Mouse (Mus musculus): ENCODE results near the gene Igfbp7. TPM values are rescaled to one million over a fixed set of nuclear protein-coding genes. Genes with fewer than 3 reads are reported as not detected.

Igfbp7 gene
- total RNA-seq, 2 experiments from 2014 or later, result 437 to 440 TPM

DNA sequence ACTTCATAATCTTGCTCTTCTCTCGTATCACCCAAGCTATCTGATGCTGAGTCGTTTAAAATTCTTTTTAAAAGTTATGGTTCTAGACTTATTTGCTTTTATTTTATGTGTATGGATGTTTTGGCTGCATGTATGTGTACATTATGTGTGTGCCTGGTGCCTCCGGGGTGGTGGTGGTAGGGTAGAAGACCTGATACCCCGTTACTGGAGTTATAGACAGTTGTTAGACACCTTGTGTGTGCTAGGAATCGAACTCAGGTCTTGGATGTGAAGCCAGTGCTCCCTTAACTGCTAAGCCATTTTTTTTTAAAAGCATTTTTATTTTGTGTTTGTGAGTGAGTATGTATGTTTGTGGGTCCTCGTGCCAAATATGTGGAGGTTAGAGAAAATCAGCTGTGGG, 689 bp upstream of the Igfbp7 start:
- intact Hi-C loops (cut with DNase I), result loop anchor here (5.0 kb wide), 3 partner anchors 51 to 96 kb away; partner anchors contain the start of genes Noa1 and Polr2b
- no peak for DNase-seq

DNA sequence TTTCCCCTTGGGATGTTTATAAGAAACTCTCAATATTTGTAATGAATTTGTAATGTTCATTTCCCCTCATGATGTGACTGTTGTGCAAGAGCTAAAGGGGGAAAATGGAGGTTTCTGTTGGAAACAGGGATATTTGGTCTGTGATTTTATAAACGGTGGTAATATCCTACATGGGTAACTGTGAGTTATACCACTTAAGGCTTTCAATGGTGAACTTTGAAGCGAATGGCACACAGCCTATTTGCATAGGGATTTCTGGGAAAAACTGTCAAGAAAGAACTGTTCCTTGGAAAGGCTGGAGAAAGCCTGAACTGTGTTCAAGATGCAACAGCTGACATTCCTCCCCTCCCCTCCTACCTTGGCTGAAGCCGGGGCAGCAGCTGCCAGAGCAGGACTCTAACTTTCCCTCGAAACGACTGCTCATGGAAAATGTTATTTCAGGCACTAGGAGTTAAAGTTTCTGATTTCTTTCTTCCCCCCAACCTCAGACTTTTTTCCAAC, 1.4 kb downstream of the Igfbp7 start:
- peak; percentile 68 to 74 for DNase-seq
- intact Hi-C loops (cut with DNase I), result loop anchor here (5.0 kb wide), 3 partner anchors 49 to 94 kb away; partner anchors contain the start of genes Noa1 and Polr2b

DNA sequence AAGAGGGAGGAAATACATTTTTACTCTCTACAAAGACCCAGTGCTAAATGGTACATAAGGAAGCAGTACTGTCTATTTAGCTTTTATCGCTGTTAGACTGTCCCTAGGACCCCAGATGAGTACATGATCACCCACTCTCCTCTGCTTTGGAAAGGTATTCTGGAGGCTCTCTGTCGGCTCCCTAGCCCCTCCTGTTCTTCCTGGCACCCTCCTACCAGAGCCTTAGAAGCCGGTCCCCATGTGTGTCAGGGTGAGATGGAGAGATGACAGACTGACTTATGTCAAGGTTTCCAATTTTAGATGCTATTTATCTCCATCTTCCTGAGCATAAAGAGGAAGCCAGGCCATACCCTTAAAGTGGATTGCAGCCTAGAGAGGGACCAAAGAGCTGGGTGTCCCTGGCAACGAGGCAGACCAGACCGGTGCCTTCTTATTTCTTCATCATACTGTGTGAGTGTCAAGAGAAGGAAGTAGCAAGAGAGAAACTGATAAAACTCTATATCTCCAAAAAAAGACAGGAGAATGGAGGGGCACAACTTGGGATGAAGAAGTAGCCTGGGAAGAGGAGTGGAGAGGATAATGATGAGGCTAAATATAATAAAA, 2.3 kb downstream of the Igfbp7 start:
- intact Hi-C loops (cut with DNase I), result loop anchor here (5.0 kb wide), 3 partner anchors 48 to 93 kb away; partner anchors contain the start of genes Noa1 and Polr2b
- DNase-seq, result no peak

DNA sequence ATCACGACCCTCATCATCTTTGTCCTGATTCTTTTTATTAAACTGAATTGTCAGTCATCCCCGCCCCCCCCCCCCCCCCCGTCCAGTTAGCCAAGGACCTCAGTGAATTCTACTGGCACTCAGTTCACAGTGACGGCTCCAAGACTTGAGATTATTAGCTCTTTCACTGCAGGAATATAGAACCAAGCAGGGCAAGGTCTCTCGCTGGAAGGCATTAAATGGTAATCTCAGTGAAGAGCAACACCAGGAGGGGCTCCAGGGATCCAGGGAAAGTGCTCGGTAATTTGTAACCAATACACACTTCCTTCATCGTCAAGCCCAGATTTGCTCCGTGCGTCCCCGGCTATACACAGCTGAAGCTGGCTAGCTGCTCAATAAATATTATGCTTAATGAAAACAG, 2.9 kb downstream of the Igfbp7 start:
- intact Hi-C loops (cut with DNase I), result loop anchor here (5.0 kb wide), 3 partner anchors 48 to 93 kb away; partner anchors contain the start of genes Noa1 and Polr2b
- DNase-seq, result no peak

DNA sequence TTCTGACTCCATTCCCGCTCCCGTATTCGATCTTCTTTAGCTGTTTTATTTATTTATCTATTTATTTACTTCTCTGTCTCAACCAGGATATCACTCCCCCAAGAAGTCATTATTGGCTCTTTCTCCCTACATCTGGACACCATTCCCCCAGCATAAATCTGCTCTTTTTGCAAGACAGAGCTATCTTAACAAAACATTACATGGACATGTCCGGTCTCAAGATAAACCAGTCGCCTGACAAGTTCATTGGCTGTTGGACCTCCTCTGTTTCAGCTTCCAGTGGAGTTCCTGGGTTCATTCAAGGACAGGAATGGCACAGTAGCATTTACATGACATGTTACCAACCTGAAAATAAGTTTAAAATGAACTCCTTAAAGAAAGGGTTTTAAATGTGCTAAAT, 4.9 kb downstream of the Igfbp7 start:
- intact Hi-C loops (cut with DNase I), result no loop called here

DNA sequence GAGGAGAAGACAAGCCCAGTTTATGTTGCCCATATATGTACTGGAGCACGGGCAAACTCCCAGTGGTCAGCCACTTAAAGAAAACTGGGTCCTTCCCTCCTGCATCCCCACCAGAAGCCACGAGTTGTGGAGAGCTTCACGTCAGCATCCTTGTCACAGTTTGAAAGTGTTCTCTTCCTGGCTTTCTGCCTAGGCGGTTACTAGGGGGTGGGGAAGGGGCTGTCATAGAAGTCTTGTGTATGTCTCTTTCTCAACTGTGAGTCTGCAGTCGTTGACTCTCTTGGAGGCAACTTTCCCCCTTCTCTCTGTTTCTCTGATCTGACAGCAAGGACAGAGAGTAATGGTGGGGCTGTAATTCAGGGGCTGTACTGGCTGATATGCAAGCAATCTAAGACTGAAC, 5.7 kb downstream of the Igfbp7 start:
- no peak for DNase-seq
- intact Hi-C loops (cut with DNase I), result no loop called here

More for the DNA sequence above, 4.9 kb downstream of the Igfbp7 start:
- no peak for DNase-seq

DNA sequence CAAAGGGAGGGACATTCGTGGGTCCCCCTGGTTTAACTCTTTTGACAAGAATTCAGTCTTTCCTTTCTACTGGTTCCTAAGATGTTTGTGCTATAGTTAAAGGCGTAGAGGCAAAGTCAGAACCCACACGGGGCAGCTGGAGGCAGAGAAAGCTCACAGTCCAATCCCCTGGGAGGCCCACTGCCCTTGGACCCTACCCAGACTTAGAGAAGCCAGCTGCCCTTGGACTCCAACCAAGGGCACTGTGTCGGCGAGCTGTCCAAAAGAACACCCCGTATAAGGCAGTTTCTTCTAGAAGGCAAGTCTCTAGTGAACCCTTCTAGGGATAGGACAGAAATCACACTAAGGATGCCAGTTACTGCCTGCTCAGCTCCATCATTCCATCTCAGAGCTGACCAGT, 7.0 kb downstream of the Igfbp7 start:
- intact Hi-C loops (cut with DNase I), result no loop called here
- peak; percentile 59 to 63 for DNase-seq

DNA sequence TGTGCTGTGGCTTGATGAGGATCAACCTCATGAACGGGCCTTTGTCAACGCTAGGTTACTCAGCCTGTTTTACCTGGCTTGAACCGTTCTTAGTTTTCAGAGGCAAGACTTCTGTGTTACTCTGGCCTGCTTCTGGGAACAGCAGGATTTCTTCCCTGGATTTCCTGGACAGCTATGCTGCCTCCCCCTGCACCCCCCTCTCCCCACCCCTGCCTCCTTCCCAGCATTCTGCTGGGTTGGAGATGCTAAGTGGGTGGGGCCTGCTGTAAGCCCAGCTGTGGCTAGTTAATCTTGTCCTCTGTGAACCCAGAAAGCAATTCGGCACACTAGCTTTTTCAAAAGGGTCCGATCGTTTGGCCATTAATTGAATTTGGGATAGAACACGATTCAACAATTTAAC, 7.7 kb downstream of the Igfbp7 start:
- DNase-seq, result peak; percentile 56 to 61
- intact Hi-C loops (cut with DNase I), result no loop called here

DNA sequence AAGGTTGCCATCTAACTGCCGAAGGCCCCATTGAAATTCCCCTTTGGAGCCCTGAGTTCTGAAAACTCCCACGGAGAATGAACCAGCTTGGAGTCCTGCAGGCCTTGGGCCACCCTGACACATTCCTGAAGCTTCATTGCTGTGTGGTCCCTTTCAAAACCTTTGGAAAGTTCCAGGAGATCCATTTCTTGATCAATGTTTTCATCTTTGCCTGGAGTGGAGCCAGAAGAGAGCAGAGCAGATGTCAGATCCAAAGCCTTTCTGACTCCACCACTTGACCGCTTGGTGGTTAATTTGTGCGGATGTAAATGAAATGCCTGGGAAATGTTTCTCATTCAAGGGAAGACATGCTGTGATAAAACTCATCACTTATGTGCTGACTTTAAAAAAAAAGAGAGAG, 8.8 kb downstream of the Igfbp7 start:
- intact Hi-C loops (cut with DNase I), result loop anchor here (2.0 kb wide), 1 partner anchor 32 kb away; no protein-coding TSS in a partner anchor
- DNase-seq, result no peak

DNA sequence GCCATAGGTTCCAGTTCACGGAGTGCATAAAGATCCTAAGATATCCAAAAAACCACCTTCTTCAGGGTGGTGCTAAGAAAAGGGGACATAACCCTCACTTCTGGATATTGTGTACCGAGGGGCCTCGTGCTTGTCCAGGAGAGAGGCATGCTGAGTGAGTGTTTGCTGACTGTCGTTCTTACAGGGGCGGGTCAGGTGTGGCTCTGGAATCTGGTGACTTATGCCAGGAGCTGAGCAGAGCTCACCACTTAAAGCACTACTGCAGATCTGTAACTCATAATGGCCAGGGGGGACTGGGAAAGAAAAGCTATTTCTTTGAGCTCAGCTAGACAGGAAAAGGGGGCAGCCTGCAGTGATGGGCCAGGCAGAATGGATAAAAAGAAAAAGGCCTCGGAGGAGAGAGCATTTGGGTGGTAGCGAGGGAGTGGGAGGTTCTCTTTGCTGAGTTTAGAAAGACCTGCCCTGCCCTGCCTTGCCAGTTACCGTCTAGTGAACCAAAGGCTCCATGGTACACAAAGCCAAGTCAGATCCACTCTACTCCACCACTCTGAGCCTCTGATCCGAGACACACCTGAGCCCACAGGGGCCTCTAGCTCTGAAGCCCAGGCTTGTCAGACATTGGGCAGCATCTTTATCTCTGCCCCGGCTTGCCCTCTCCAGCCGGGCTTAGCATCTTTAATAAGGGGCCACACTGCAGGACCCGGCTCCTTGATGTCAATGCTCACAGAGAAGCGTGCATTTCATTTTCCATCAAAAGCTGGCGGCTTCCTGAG, 9.4 kb downstream of the Igfbp7 start:
- intact Hi-C loops (cut with DNase I), result loop anchor here (2.0 kb wide), 1 partner anchor 32 kb away; no protein-coding TSS in a partner anchor
- DNase-seq, result no peak

DNA sequence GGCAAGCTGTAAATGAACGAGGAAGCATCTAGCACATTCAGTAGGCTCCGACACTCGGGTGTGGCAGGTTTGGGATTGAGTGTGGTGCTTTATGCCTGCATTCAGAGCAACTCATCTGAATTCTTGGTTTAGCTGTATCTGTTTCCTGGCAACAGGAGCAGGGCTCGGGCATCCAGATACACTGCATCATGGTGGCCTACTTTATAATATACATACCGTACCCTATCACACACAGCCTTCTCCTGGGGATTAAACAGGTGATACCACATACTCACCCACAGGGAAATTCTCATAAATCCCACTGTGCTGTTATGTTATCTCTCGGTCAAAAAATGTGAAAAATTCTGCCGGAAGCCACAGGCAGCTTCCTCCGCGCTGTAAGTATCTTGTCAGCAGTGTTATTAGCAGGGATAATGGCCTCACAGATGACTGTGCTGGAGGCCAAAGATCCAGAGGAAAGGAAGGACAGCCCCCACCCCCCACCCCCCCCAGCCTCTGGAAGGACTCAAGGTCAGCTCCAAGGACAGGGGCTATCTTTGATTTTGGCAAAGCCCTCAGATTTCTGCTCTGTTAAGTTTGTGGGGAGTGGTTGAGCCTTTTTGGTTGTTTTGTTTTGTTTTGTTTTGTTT, 13.7 kb downstream of the Igfbp7 start:
- DNase-seq, result no peak
- intact Hi-C loops (cut with DNase I), result no loop called here

DNA sequence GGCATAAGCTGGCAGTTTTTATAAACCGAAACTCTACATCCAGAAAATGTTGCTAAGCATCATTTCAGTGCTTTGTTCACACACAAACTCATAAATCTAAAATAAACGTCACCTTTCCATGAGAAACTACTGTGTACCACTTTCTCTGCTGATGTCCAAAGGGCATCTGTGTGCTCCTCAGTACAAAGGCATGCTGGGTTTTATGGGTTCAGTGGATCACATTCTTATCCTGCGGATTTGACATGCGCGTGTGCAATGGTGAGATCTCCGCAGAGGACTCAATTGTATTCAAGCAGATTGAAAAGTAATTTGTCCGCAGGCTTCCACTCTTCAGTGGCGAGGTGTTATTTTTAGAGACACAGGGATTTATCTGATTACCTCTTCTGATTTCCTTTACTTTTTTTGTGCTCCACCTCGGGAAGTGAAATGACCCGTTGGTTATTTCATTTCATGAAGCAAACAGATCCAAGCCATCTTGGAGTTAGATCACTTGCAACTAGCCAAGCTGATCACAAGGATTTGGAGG, 14.7 kb downstream of the Igfbp7 start:
- no peak for DNase-seq
- intact Hi-C loops (cut with DNase I), result no loop called here

DNA sequence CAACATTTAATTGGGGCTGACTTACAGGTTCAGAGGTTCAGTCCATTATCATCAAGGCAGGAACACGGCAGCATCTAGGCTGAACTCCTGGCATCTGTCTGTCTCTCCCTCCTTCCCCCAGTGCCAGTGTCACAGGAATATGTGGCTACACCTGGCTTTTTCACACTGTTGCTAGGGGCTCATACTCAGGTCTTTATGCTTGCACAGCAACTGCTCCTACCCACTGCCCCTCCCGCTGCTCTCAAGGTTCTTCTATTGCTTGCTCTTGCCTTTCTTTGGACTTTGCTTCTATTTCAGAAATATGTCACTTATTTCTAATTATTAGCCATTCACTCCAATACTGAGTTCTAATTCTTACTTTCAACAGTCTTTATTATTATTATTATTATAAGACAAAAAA, 17.6 kb downstream of the Igfbp7 start:
- no peak for DNase-seq
- intact Hi-C loops (cut with DNase I), result no loop called here

DNA sequence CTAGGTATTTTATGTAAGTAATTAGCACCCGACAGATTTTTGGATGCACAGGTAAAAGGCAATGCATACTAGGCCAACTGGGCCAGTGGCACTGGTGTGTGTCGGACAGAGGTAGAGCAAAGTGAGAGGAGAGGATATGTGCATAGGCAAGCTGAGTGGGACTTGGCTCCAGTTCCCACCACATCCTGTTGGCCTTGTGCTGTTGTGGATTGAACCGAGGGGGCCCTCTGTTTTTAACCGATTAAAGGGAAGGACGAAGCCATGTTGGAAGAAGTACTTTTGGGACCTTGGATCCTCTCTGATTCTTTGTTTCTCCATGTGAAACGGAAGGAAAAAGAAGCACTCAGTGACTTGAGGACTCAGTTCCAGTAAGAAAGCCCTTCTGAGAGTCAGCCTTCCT, 19.5 kb downstream of the Igfbp7 start:
- peak in 1 of 2 experiments; percentile 44 for DNase-seq
- intact Hi-C loops (cut with DNase I), result no loop called here

DNA sequence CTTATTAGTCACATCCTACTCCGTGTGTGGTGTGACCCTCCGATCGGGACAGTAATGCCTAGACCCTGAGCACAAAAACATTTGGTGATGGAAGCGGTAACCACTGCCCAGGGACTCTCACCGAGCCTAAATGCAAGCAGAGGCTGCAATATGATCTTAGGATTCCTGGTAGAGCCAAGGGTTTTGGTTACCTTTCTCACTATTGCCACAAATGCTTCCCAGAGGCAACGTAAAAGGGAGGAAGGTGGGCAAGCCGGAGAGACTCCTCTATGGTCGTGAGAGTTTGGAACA, 20.5 kb downstream of the Igfbp7 start:
- intact Hi-C loops (cut with DNase I), result loop anchor here (2.0 kb wide), 1 partner anchor 15 kb away; no protein-coding TSS in a partner anchor
- no peak for DNase-seq

DNA sequence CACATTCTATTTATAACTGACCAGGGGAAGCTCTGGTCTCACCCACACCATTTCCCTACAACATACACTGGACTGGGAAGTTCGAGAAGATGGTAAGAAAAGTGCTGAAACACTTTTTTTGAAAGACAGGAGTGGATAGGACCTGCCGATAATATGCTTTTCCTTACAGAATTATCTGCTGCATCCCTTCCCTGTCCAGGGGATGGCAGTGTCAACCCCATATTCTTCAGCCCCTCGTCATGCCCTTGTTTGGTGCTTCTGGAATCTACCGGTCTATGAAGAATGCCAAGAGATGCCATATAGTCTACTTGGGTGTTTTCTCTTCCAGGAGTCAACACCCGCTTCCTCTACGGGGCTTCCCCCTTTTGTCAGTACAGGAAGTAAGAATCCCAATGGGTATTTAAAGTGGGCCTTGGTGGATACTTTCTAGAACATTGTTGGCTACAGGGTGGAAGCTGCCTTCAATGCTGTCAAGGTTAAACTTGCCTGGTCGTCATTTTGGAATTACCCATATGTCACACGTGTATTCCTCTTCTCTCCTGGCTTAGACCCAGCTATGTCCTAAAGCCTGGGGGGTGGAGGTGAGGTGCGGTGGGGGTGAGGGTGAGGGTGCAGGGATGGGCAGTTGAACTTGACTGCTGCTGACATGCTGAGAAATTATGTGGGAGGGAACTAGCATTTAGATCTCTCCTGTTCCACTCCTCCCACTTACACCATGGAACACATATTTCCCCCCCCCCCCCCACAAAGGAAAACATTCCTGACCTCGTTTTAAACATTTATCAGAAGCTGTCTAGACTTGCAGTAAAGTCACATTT, 21.0 kb downstream of the Igfbp7 start:
- DNase-seq, result no peak
- intact Hi-C loops (cut with DNase I), result loop anchor here (2.0 kb wide), 1 partner anchor 14 kb away; no protein-coding TSS in a partner anchor

DNA sequence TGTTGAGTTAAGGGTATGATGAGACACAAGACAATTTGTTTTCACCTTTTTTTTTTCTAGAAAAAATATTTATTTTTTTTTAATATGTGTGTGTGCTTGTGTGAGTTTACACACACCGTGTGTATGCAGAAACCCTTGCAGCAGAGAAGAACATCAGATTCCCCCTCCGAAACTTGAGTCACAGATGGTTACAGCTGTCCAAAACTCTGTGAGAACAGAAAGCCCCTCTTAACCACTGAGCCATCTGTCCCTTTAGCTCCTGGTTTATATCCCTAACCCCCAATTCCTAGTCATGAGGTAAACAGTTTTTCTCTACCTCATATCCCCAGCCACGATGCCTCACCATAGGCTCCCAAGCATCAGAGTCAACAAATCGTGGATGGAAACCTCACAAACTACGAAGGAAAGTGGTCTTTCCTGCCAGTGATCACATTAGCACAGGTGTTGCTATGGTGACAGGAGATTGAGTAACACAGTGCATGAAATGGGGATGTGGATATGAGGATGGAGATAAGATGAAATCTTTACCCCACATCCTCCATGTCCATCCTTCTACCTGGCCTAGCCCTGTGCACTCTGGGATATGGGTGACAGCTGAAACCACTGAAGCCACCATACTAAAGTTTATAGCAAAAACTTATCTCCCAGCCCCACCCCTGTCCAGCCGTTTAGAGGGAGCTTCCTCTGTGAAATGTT, 21.8 kb downstream of the Igfbp7 start:
- no peak for DNase-seq
- intact Hi-C loops (cut with DNase I), result loop anchor here (2.0 kb wide), 1 partner anchor 13 kb away; no protein-coding TSS in a partner anchor

DNA sequence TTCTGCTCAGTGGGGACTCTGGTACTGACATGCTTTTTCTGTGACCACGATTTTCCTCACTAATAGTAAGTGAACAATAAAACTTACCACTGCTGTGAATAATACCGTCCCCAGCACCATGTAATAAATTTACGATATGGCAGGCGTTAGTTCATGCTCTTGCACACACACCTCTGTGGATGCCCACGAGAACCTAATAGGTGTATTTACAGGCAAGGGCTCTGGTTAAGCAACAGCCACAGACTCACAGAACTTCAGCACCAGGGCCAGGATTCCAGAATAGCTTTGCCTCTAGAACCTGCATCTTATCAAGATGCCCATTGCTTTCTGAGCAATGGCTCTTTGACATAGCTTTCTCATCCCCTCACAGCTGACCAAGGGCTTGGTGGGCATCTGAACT, 22.6 kb downstream of the Igfbp7 start:
- no peak for DNase-seq
- intact Hi-C loops (cut with DNase I), result no loop called here

DNA sequence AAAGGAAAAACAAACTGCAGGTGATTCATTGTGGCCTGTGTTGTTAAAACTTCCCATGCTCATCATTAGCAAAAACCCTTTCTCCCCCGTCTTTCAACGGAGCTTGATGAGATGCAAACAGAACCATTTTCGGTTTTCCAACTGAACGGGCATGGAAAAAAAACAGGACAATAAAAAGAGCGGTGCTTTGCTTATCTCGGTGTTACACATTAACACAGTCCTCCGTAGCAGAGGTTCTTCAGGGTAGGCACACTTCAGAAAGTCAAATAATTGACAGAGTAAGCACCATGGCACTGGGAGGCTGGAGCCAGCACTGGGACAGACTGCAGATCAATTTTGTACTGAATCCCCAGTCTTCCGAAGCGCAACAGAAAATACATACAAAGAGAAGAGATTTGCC, 23.1 kb downstream of the Igfbp7 start:
- intact Hi-C loops (cut with DNase I), result no loop called here
- no peak for DNase-seq

Data from heart, postnatal 14 days (tissue).